Comparison of ENCODE assay signal across 18 mouse cellular contexts in genomic region chr19:38430475-38430874, GRCm38 (mm10). TPM values are rescaled to one million over a fixed set of nuclear protein-coding genes. Genes with fewer than 3 reads are reported as not detected.
"Had no signal": no experiment of that assay in that cellular context is flagged by ENCODE, and none has a peak within 500 bp of the region (broad histone marks: within the 10 kb centered on the region; RNA-seq: fewer than 3 reads in every experiment).

No protein-coding gene starts in this region.

- H3K36me3 ChIP-seq: limb, embryonic 12.5 days; limb, embryonic 15.5 days; liver, embryonic 12.5 days; liver, embryonic 15.5 days; lung, embryonic 15.5 days had no signal

- H3K9ac ChIP-seq: limb, embryonic 12.5 days; limb, embryonic 15.5 days; liver, embryonic 12.5 days; liver, embryonic 15.5 days; lung, embryonic 15.5 days had no signal

- H3K4me3 ChIP-seq: limb, embryonic 12.5 days; limb, embryonic 15.5 days; liver, embryonic 12.5 days; liver, embryonic 15.5 days; lung, embryonic 15.5 days had no signal

- H3K27me3 ChIP-seq: limb, embryonic 12.5 days; limb, embryonic 15.5 days; liver, embryonic 12.5 days; liver, embryonic 15.5 days; lung, embryonic 15.5 days had no signal

- H3K27ac ChIP-seq: limb, embryonic 12.5 days; limb, embryonic 15.5 days; liver, embryonic 12.5 days; liver, embryonic 15.5 days; lung, embryonic 15.5 days; stomach, postnatal 0 days had no signal

- H3K9me3 ChIP-seq: limb, embryonic 15.5 days; liver, embryonic 12.5 days; liver, embryonic 15.5 days; lung, embryonic 15.5 days had no signal

- H3K4me2 ChIP-seq: limb, embryonic 12.5 days; limb, embryonic 15.5 days; liver, embryonic 12.5 days; liver, embryonic 15.5 days; lung, embryonic 15.5 days; midbrain, embryonic 11.5 days had no signal

- DNase-seq: kidney, adult 9 months; kidney, postnatal 14 days; kidney, postnatal 4 days; lung, adult 18-20 months; lung, postnatal 10 days; lung, postnatal 4 days; midbrain, embryonic 14.5 days; thymus, adult 2 months; thymus, postnatal 14 days; thymus, postnatal 4 days had no signal

- H3K4me1 ChIP-seq: limb, embryonic 12.5 days; limb, embryonic 15.5 days; liver, embryonic 12.5 days; liver, embryonic 15.5 days; lung, embryonic 15.5 days had no signal

RNA-seq across cellular contexts. Expression of gene Plce1, which starts 50.4 kb away (rescaled TPM):
- total RNA-seq: megakaryocyte-erythroid progenitor cell, adult 5-6 weeks had no signal
